Mouse (Mus musculus) liver, adult 2 months (tissue): ENCODE measurements around the gene Syt8.

Experiments used
- CTCF ChIP-seq: fragments of 200-500 bp; IDR thresholded peaks from 2 replicates; pipeline ENCODE4 v1.5.1; 2011; ENCODE audit warnings: low read depth, low read length, control low read depth
- POLR2A ChIP-seq: fragments of 200-500 bp; IDR thresholded peaks from 2 replicates; pipeline ENCODE4 v1.6.1; 2011; ENCODE audit warnings: low read length, control low read depth; ENCODE audit not compliant: insufficient read depth; ENCODE audit errors: extremely low read depth

DNA sequence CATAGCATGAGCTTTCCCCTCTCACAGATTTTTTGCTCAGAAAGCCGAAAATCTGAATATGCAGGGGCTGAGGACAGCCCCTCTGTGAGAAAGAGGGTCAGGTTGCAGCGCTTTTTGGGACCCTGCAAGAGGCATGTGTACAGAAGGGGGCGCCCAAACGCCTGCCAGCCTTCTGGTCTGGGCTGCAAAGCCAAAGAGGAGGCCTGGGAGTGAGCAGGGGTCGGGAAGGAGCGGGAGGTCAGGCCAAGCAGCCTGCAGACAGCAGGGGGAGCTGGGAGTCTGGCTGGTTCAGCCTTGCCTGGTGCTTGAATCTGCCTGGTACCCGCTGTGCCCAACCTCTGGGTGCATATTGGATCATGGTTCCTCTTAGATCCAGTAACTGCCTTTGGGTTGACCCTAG is 6.4 kb upstream of the Syt8 start:
- no peak for TF ChIP-seq POLR2A
- peak; percentile 7; the same call in 1 of the 2 replicates for TF ChIP-seq CTCF
